Mouse (Mus musculus): Measurements from ENCODE around the gene Sept9. TPM values are rescaled to one million over a fixed set of nuclear protein-coding genes. Genes with fewer than 3 reads are reported as not detected.

Gene Sept9
- polyA plus RNA-seq, 1 experiment, result 13.3 TPM

- no peak overlapping the region for H3K4me3 ChIP-seq (replicated peaks; ENCODE audit: insufficient read depth, low read depth, low read length)
- H3K27ac ChIP-seq (ENCODE audit: insufficient read depth, low read length), result no peak overlapping the region
- peaks cover 3% of the 10 kb centered on the region; the same call in 1 of the 2 replicates for H3K4me1 ChIP-seq (ENCODE audit: control insufficient read depth, insufficient read depth, low read length)
- no peak for TF ChIP-seq POLR2A (IDR thresholded peaks at IDR 0.05; ENCODE audit: borderline replicate concordance, insufficient read depth, low read length)
- peak; percentile 99 for TF ChIP-seq CTCF (IDR thresholded peaks at IDR 0.05; ENCODE audit: borderline replicate concordance, insufficient read depth, low read depth, low read length)
- H3K27me3 ChIP-seq (ENCODE audit: control insufficient read depth, insufficient read depth, low read length), result no peaks in the 10 kb centered on the region
- 45% methylated on average over 11 of the region's 11 CpGs for WGBS
- peak; percentile 86 to 93 for DNase-seq
Observed at GRCm38 (mm10) chr11:117177303-117177979, 22.0 kb upstream of the Sept9 start.

GRCm38 (mm10) chr11:117179902-117180301 lies 19.6 kb upstream of the Sept9 start:
- no peak for TF ChIP-seq POLR2A (IDR thresholded peaks at IDR 0.05; ENCODE audit: borderline replicate concordance, insufficient read depth, low read length)
- TF ChIP-seq CTCF (IDR thresholded peaks at IDR 0.05; ENCODE audit: borderline replicate concordance, insufficient read depth, low read depth, low read length), result peak; percentile 43; the same call in 1 of the 2 replicates
- no peak overlapping the region for H3K4me3 ChIP-seq (replicated peaks; ENCODE audit: insufficient read depth, low read depth, low read length)
- H3K27me3 ChIP-seq (ENCODE audit: control insufficient read depth, insufficient read depth, low read length), result no peaks in the 10 kb centered on the region
- H3K4me1 ChIP-seq (ENCODE audit: control insufficient read depth, insufficient read depth, low read length), result peaks cover 3% of the 10 kb centered on the region; the same call in 1 of the 2 replicates
- H3K27ac ChIP-seq (ENCODE audit: insufficient read depth, low read length), result no peak overlapping the region
- no peak for DNase-seq
- 82% methylated on average over 5 of the region's 5 CpGs for WGBS

- Histone ChIP-seq H3K27ac (ENCODE audit: insufficient read depth, low read length) (no peak overlapping the region), H3K4me3 (replicated peaks; ENCODE audit: insufficient read depth, low read depth, low read length) (no peak overlapping the region), H3K27me3 (ENCODE audit: control insufficient read depth, insufficient read depth, low read length) (no peaks in the 10 kb centered on the region), H3K4me1 (ENCODE audit: control insufficient read depth, insufficient read depth, low read length) (no peaks in the 10 kb centered on the region)
- 88% methylated on average over 3 of the region's 3 CpGs for WGBS
- DNase-seq, result no peak
- TF ChIP-seq CTCF (IDR thresholded peaks at IDR 0.05; ENCODE audit: borderline replicate concordance, insufficient read depth, low read depth, low read length) (no peak), POLR2A (IDR thresholded peaks at IDR 0.05; ENCODE audit: borderline replicate concordance, insufficient read depth, low read length) (no peak)
Observed at GRCm38 (mm10) chr11:117182808-117183207, 16.7 kb upstream of the Sept9 start.

- DNase-seq, result no peak
- WGBS, result 69% methylated on average over 3 of the region's 3 CpGs
- Histone ChIP-seq H3K4me1 (ENCODE audit: control insufficient read depth, insufficient read depth, low read length) (no peaks in the 10 kb centered on the region), H3K27me3 (ENCODE audit: control insufficient read depth, insufficient read depth, low read length) (no peaks in the 10 kb centered on the region), H3K27ac (ENCODE audit: insufficient read depth, low read length) (no peak overlapping the region), H3K4me3 (replicated peaks; ENCODE audit: insufficient read depth, low read depth, low read length) (no peak overlapping the region)
- TF ChIP-seq POLR2A (IDR thresholded peaks at IDR 0.05; ENCODE audit: borderline replicate concordance, insufficient read depth, low read length) (no peak), CTCF (IDR thresholded peaks at IDR 0.05; ENCODE audit: borderline replicate concordance, insufficient read depth, low read depth, low read length) (no peak)
Observed at GRCm38 (mm10) chr11:117183299-117183698, 16.2 kb upstream of the Sept9 start.

GRCm38 (mm10) chr11:117183841-117184240 lies 15.6 kb upstream of the Sept9 start:
- TF ChIP-seq CTCF (IDR thresholded peaks at IDR 0.05; ENCODE audit: borderline replicate concordance, insufficient read depth, low read depth, low read length), result no peak
- no peak for TF ChIP-seq POLR2A (IDR thresholded peaks at IDR 0.05; ENCODE audit: borderline replicate concordance, insufficient read depth, low read length)
- Histone ChIP-seq H3K4me3 (replicated peaks; ENCODE audit: insufficient read depth, low read depth, low read length) (no peak overlapping the region), H3K4me1 (ENCODE audit: control insufficient read depth, insufficient read depth, low read length) (no peaks in the 10 kb centered on the region), H3K27ac (ENCODE audit: insufficient read depth, low read length) (no peak overlapping the region), H3K27me3 (ENCODE audit: control insufficient read depth, insufficient read depth, low read length) (no peaks in the 10 kb centered on the region)
- DNase-seq, result no peak
- 83% methylated on average over 5 of the region's 5 CpGs for WGBS

- 71% methylated on average over 21 of the region's 21 CpGs for WGBS
- Histone ChIP-seq H3K27ac (ENCODE audit: insufficient read depth, low read length) (no peak overlapping the region), H3K4me3 (replicated peaks; ENCODE audit: insufficient read depth, low read depth, low read length) (no peak overlapping the region), H3K4me1 (ENCODE audit: control insufficient read depth, insufficient read depth, low read length) (no peaks in the 10 kb centered on the region), H3K27me3 (ENCODE audit: control insufficient read depth, insufficient read depth, low read length) (no peaks in the 10 kb centered on the region)
- DNase-seq, result no peak
- TF ChIP-seq POLR2A (IDR thresholded peaks at IDR 0.05; ENCODE audit: borderline replicate concordance, insufficient read depth, low read length), result no peak
- no peak for TF ChIP-seq CTCF (IDR thresholded peaks at IDR 0.05; ENCODE audit: borderline replicate concordance, insufficient read depth, low read depth, low read length)
Observed at GRCm38 (mm10) chr11:117185076-117185933, 14.2 kb upstream of the Sept9 start.

GRCm38 (mm10) chr11:117191524-117191923 lies 7.9 kb upstream of the Sept9 start:
- DNase-seq, result no peak
- no peak for TF ChIP-seq POLR2A (IDR thresholded peaks at IDR 0.05; ENCODE audit: borderline replicate concordance, insufficient read depth, low read length)
- no peak for TF ChIP-seq CTCF (IDR thresholded peaks at IDR 0.05; ENCODE audit: borderline replicate concordance, insufficient read depth, low read depth, low read length)
- WGBS, result 76% methylated on average over 5 of the region's 5 CpGs
- Histone ChIP-seq H3K4me3 (replicated peaks; ENCODE audit: insufficient read depth, low read depth, low read length) (no peak overlapping the region), H3K27ac (ENCODE audit: insufficient read depth, low read length) (no peak overlapping the region), H3K4me1 (ENCODE audit: control insufficient read depth, insufficient read depth, low read length) (no peaks in the 10 kb centered on the region), H3K27me3 (ENCODE audit: control insufficient read depth, insufficient read depth, low read length) (no peaks in the 10 kb centered on the region)

Measured in cerebellum, adult 2 months (tissue).